8 mouse cellular contexts compared by ENCODE assay signal in the genomic region with DNA sequence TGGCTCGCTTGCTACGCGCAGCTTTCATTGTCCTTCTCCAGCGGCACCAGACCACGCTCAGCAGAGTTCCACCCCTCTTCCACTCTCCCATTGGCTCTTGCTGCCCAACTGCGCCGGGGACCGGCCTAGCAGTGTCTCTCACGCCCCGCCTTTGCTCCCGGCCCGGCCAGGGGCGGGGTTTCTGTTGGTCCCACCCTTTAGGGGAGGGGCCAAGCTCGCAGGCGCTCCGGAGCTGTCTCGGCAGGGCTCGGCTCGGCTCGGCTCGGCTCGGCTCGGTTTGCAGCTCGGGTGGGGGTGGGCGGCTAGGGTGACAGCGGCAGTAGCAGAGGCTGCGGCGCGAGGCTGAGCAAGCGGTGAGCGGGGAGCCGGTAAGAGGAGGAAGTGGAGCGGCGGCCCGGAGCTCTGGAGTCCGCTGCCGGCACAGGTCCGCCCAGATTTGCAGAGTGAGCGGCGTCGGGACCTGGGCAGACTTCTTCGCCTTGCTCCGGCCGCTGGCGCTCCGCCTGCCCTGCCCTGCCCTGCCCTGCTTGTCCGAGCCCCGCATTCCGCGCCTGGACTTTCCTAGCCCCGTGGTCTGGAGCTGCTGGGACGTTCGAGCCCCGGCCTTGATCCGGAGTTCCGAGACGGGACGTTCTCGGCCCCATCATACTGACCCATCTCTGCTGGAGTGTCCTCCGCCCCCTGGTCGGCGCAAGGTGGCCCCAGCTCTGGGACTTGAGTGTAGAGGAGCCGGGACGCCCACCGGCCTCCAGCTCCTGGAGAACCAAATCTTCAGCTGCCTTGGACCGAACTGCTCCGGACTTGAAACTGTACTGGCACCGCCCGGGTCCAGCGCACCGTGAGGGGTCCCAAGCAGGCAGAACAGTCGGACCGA. TPM values are rescaled to one million over a fixed set of nuclear protein-coding genes. Genes with fewer than 3 reads are reported as not detected.
DNase-seq lines count a peak whose midpoint lies in the region; ATAC-seq and TF ChIP-seq lines count a peak whose summit lies in the region.

Gdpd5 (plus strand) TSS at position 201 of the 874 bp plus-strand sequence.

- H3K4me2 ChIP-seq in heart, embryonic 11.5 days: peak within 1 kb of the TSS; percentile 95
- peak within 1 kb of the TSS; percentile 96 for H3K4me2 ChIP-seq in kidney, embryonic 16.5 days (replicated peaks; ENCODE audit: low read depth, low read length)
- H3K4me2 ChIP-seq in myocyte (ENCODE audit: low read depth): peak within 1 kb of the TSS; percentile 97

- peak within 1 kb of the TSS; percentile 79 for H3ac ChIP-seq in C2C12 (ENCODE audit: control insufficient read depth, insufficient read length, low read depth)
- peak within 1 kb of the TSS; percentile 42 for H3ac ChIP-seq in myocyte (ENCODE audit: control insufficient read depth, insufficient read length)

- H3K79me2 ChIP-seq in C2C12 (ENCODE audit: control insufficient read depth, insufficient read depth) (peaks cover 27% of the 10 kb centered on the region), myocyte (ENCODE audit: control insufficient read depth, insufficient read depth) (peaks cover 3% of the 10 kb centered on the region)
- no peaks in the 10 kb centered on the region for H3K79me2 ChIP-seq in liver, adult 2 months (ENCODE audit: control insufficient read depth, insufficient read depth, low read length)

- peak; percentile 88; the same call in 1 of the 2 replicates for TF ChIP-seq POLR2A in brain, embryonic 14.5 days (IDR thresholded peaks at IDR 0.05; ENCODE audit: borderline replicate concordance, extremely low read depth, insufficient read depth, insufficient read length, poor library complexity, severe bottlenecking)
- no peak for TF ChIP-seq POLR2A in liver, adult 2 months (IDR thresholded peaks at IDR 0.05; ENCODE audit: extremely low read depth, insufficient read depth, low read length)
- TF ChIP-seq POLR2A in myocyte (IDR thresholded peaks at IDR 0.05; ENCODE audit: insufficient read length, low read depth): no peak

- H3K9ac ChIP-seq in heart, embryonic 11.5 days (ENCODE audit: low read depth, low read length): peak within 1 kb of the TSS; percentile 85
- H3K9ac ChIP-seq in kidney, embryonic 16.5 days (replicated peaks; ENCODE audit: low read length): peak within 1 kb of the TSS; percentile 74
- H3K9ac ChIP-seq in liver, adult 2 months (ENCODE audit: low read depth, low read length): peak within 1 kb of the TSS; percentile 66

- ATAC-seq in heart, embryonic 11.5 days (replicated peaks; ENCODE audit: insufficient number of reproducible peaks, low FRiP score, low TSS enrichment): peak; percentile 93
- ATAC-seq in kidney, embryonic 16.5 days (ENCODE audit: low FRiP score, low TSS enrichment): peak; percentile 97

- H3K4me3 ChIP-seq in C2C12 (ENCODE audit: insufficient read depth, poor library complexity, severe bottlenecking) (peak within 1 kb of the TSS; percentile 44), myocyte (peak within 1 kb of the TSS; percentile 46)
- H3K4me3 ChIP-seq in erythroblast, embryonic 14.5 days (replicated peaks): peak within 1 kb of the TSS; percentile 63
- H3K4me3 ChIP-seq in heart, embryonic 11.5 days (ENCODE audit: low read depth, low read length): peak within 1 kb of the TSS; percentile 84
- peak within 1 kb of the TSS; percentile 72 for H3K4me3 ChIP-seq in kidney, embryonic 16.5 days (ENCODE audit: low read length)
- H3K4me3 ChIP-seq in liver, adult 2 months (ENCODE audit: insufficient read depth, low read depth, low read length): peak within 1 kb of the TSS; percentile 63

- peaks cover 1% of the 10 kb centered on the region; the same call in 1 of the 2 replicates for H3K9me3 ChIP-seq in erythroblast, embryonic 14.5 days (ENCODE audit: control insufficient read depth, low read length)
- no peaks in the 10 kb centered on the region for H3K9me3 ChIP-seq in heart, embryonic 11.5 days (replicated peaks; ENCODE audit: control insufficient read depth, low read length)
- H3K9me3 ChIP-seq in kidney, embryonic 16.5 days (ENCODE audit: low read length): no peaks in the 10 kb centered on the region

- no peaks in the 10 kb centered on the region for H3K27me3 ChIP-seq in C2C12 (ENCODE audit: control insufficient read depth, insufficient read depth, insufficient read length)
- peaks cover 58% of the 10 kb centered on the region for H3K27me3 ChIP-seq in erythroblast, embryonic 14.5 days (ENCODE audit: control insufficient read depth)
- no peaks in the 10 kb centered on the region for H3K27me3 ChIP-seq in heart, embryonic 11.5 days (ENCODE audit: control insufficient read depth, insufficient read depth, low read length)
- no peaks in the 10 kb centered on the region for H3K27me3 ChIP-seq in kidney, embryonic 16.5 days (ENCODE audit: insufficient read depth, low read length)
- H3K27me3 ChIP-seq in liver, adult 2 months (ENCODE audit: control insufficient read depth, insufficient read depth, low read length): peaks cover 3% of the 10 kb centered on the region; the same call in 1 of the 2 replicates
- H3K27me3 ChIP-seq in myocyte (ENCODE audit: control insufficient read depth, insufficient read depth, insufficient read length): no peaks in the 10 kb centered on the region
- no peaks in the 10 kb centered on the region for H3K27me3 ChIP-seq in splenic B cell, adult 2 months (ENCODE audit: control insufficient read depth, insufficient read depth, low read length, poor library complexity, severe bottlenecking)

- peaks cover 3% of the 10 kb centered on the region for H3K79me3 ChIP-seq in C2C12 (ENCODE audit: low read depth)

- TF ChIP-seq CTCF in C2C12 (IDR thresholded peaks at IDR 0.05; ENCODE audit: control insufficient read depth, insufficient read depth, insufficient read length): no peak
- no peak for TF ChIP-seq CTCF in brain, embryonic 14.5 days (IDR thresholded peaks at IDR 0.05; ENCODE audit: borderline replicate concordance, extremely low read depth, insufficient read depth, insufficient read length)
- no peak for TF ChIP-seq CTCF in liver, adult 2 months (IDR thresholded peaks at IDR 0.05; ENCODE audit: low read depth, low read length)

- H3K27ac ChIP-seq in heart, embryonic 11.5 days (ENCODE audit: low read depth, low read length): peak within 1 kb of the TSS; percentile 92
- peak within 1 kb of the TSS; percentile 94 for H3K27ac ChIP-seq in kidney, embryonic 16.5 days (ENCODE audit: low read length)
- H3K27ac ChIP-seq in liver, adult 2 months (replicated peaks; ENCODE audit: insufficient read depth, low read depth, low read length): peak within 1 kb of the TSS; percentile 3; the same call in 1 of the 2 replicates

- H3K4me1 ChIP-seq in erythroblast, embryonic 14.5 days (ENCODE audit: control insufficient read depth): peaks cover 23% of the 10 kb centered on the region
- H3K4me1 ChIP-seq in heart, embryonic 11.5 days (ENCODE audit: control insufficient read depth, insufficient read depth, low read length): peaks cover 56% of the 10 kb centered on the region
- H3K4me1 ChIP-seq in kidney, embryonic 16.5 days (ENCODE audit: insufficient read depth, low read length): peaks cover 51% of the 10 kb centered on the region
- no peaks in the 10 kb centered on the region for H3K4me1 ChIP-seq in liver, adult 2 months (ENCODE audit: control insufficient read depth, insufficient read depth, low read length)

- under 1% methylated on average over 73 of the region's 73 CpGs for WGBS in heart, embryonic 11.5 days (ENCODE audit: insufficient replicate concordance)
- under 1% methylated on average over 69 of the region's 73 CpGs for WGBS in kidney, embryonic 16.5 days
- 1% methylated on average over 73 of the region's 73 CpGs for WGBS in liver, adult 2 months

- H3K36me3 ChIP-seq in C2C12 (ENCODE audit: control insufficient read depth, insufficient read depth) (no peaks in the 10 kb centered on the region), myocyte (ENCODE audit: control insufficient read depth, insufficient read depth) (no peaks in the 10 kb centered on the region)
- H3K36me3 ChIP-seq in erythroblast, embryonic 14.5 days (ENCODE audit: control insufficient read depth): no peaks in the 10 kb centered on the region
- H3K36me3 ChIP-seq in heart, embryonic 11.5 days (ENCODE audit: control insufficient read depth, insufficient read depth, low read length): no peaks in the 10 kb centered on the region
- no peaks in the 10 kb centered on the region for H3K36me3 ChIP-seq in kidney, embryonic 16.5 days (ENCODE audit: insufficient read depth, low read length)
- H3K36me3 ChIP-seq in liver, adult 2 months (ENCODE audit: control insufficient read depth, insufficient read depth, low read length): no peaks in the 10 kb centered on the region
- H3K36me3 ChIP-seq in splenic B cell, adult 2 months (ENCODE audit: control insufficient read depth, insufficient read depth, low read length, poor library complexity, severe bottlenecking): no peaks in the 10 kb centered on the region

- peak; percentile 99 for DNase-seq in brain, embryonic 14.5 days (ENCODE audit: low read depth)
- peak; percentile 78 for DNase-seq in liver, adult 2 months (ENCODE audit: extremely low read depth, low read depth, low spot score)
- DNase-seq in splenic B cell, adult 2 months (ENCODE audit: low read depth, low spot score): peak; percentile 97

TF ChIP-seq in C2C12, 6 proteins besides CTCF, POLR2A, EP300 and RAD21:
- TF ChIP-seq FOSL1 (IDR thresholded peaks at IDR 0.05; ENCODE audit: insufficient read depth, low read length, poor library complexity, severe bottlenecking) (no peak), CEBPB (IDR thresholded peaks at IDR 0.05; ENCODE audit: low read depth) (no peak), MYOD1 (IDR thresholded peaks at IDR 0.05; ENCODE audit: control insufficient read depth, insufficient read length, low read depth) (no peak), MAX (IDR thresholded peaks at IDR 0.05) (no peak)

TF ChIP-seq in myocyte, 11 proteins besides CTCF, POLR2A, EP300 and RAD21:
- TF ChIP-seq SRF (IDR thresholded peaks at IDR 0.05; ENCODE audit: control insufficient read depth, insufficient read length, low read depth): no peak
- no peak for TF ChIP-seq POLR2AphosphoS2 (IDR thresholded peaks at IDR 0.05; ENCODE audit: insufficient read length, low read depth)
- no peak for TF ChIP-seq TCF12 (IDR thresholded peaks at IDR 0.05; ENCODE audit: insufficient read depth, poor library complexity, severe bottlenecking)
- TF ChIP-seq MYOD1 (IDR thresholded peaks at IDR 0.05; ENCODE audit: control insufficient read depth in 1 of 3, insufficient read length in 2 of 3, low read depth in 2 of 3): peak in 1 of 3 experiments; percentile 14
- TF ChIP-seq MAX (IDR thresholded peaks at IDR 0.05; ENCODE audit: low read depth): no peak

RNA-seq across cellular contexts. Expression of gene Gdpd5, which starts in this region (rescaled TPM):
- 3.6 TPM for polyA plus RNA-seq in C2C12 (2012; fragmentation: generic; extraction: Trizol)
- polyA plus RNA-seq in brain, embryonic 14.5 days (2012; rRNA removed): 56.3 and 70.2 TPM in 2 replicates
- polyA plus RNA-seq in erythroblast, embryonic 14.5 days (2012): 0.03 and 0.09 TPM in 2 replicates
- polyA plus RNA-seq in heart, embryonic 11.5 days (2014; fragmentation: Nextera tagmentation; extraction: Ambion mirVana): 20.0 and 20.8 TPM in 2 replicates
- polyA plus RNA-seq in kidney, embryonic 16.5 days (2015; fragmentation: Nextera tagmentation; extraction: Ambion mirVana): 20.5 TPM in 2 replicates
- total RNA-seq in liver, adult 2 months (2014; rRNA removed): 0.28 and 0.67 TPM in 2 replicates
- 0.71 and 1.7 TPM in 2 replicates for polyA plus RNA-seq in liver, adult 2 months (2012; rRNA removed)
- 9.5 TPM for polyA plus RNA-seq in myocyte (2012; fragmentation: generic; extraction: Trizol)

Comparison
In these comparisons a context has a peak if more than half of its experiments do, and no peak if none do; other contexts are left out.
1. Peak in every context shown above with its lines: DNase-seq, ATAC-seq, H3K4me3 ChIP-seq and H3K27ac ChIP-seq.
2. H3K27ac ChIP-seq: peak in every context shown above with its lines; median percentile 94 in kidney, embryonic 16.5 days; 92 in heart, embryonic 11.5 days; 3 in liver, adult 2 months.